Mouse (Mus musculus): Measurements from ENCODE around the gene Atg16l2.

Gene Atg16l2

DNA sequence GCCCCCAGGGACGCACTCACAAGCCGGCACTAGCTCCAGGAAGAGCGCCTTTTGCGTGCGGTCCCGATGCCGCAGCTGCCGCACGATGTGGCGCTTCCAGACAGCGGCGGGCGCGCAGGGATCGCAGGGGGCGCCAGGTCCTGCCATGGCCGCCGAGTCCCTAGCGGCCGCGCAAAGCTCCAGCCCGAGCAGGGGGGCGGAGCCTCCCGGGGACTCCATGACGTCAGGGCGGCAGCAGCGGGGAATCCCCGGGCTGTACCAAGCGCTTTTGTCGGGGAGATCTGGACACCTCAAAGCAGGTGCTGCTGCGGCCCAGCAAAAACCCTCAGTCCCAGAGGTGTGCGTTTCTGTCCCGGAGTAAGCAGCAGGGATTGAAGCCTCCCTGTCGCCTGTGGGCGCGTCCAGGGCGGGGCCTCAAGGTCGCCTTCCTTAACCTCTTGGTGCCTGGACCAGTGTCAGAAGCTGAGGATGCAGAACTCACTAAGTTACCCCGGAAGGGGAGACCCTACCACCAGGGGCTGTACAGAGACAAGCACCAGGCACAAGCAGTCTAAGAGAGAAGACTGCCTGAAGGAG, at the start of gene Atg16l2:
Atg16l2 (minus strand) TSS at position 371 of the 576 bp plus-strand sequence.
- in situ Hi-C loops (cut with MboI; ENCODE audit: unreplicated experiment in 2 of 2), result loop anchor here in 1 of 2 experiments (10.0 kb wide), 2 partner anchors 233 to 323 kb away; no protein-coding TSS in a partner anchor

DNA sequence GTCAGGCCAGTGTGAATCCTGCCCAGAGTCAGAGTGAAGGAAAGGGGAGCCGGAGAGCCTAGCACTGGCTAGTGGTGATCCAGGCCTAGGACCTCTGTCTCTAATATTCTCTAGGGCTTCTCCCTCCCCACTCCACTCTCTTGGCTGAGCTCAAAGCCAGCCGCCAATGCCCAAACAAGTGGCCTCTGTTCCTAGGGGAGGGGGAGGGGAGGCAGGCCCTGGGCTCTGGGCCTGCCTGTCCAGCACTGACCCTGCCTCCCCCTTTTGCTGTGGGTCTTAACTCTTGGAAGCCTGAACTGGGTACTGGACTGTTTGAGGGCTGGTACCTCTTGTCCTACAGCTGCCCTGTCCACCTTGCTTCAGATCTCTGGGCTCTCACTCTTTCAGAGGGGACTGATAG, 47.8 kb upstream of the Atg16l2 start:
- in situ Hi-C loops (cut with MboI; ENCODE audit: unreplicated experiment in 2 of 2), result no loop called here

DNA sequence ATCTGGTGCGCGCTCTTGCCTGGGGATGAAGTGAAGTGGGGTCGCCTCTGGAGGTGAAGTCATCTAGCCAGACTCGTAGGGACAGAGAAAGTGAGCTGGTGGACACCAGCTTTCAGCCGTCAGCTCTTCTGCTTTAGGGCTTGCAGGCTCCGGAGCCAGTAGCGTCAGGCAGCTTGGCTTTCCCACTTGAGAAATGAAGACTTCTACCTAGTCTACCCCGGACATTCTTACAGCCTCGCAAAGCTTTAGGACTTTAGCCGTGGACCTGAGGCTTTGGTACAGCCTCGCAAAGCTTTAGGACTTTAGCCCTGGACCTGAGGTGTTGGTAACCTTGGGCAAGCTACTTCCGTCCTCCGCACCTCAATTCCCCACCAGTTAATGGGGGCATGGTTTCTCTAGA, 46.3 kb upstream of the Atg16l2 start:
- in situ Hi-C loops (cut with MboI; ENCODE audit: unreplicated experiment in 2 of 2), result no loop called here

DNA sequence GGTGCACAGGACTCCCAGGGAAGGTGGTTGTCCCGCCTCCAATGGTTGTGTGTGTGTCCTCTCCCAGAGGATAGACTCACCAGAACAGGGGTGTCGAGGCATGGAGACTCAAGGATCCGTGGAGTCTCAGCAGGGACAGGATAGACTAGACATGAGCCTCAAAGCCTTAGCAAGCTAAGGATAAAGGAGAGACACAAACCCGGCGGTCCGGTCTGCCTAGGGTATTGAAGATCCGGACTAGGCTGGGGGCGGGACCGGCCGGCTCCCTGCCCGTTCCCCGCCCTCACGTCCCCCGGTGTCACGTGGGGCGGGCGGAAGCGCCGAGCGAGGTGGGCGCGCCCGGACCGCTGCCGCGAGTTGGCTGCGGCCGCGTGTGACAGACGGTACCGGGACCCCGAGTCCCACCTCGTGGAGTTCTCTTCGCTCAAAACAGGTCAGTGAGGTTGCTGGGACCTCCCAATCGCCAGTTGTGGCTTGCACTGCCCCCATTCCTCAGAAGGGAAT, 45.8 kb upstream of the Atg16l2 start, which contains the start of gene Arap1:
Arap1 (plus strand) TSS at position 301 of the 504 bp plus-strand sequence.
- in situ Hi-C loops (cut with MboI; ENCODE audit: unreplicated experiment in 2 of 2), result no loop called here

DNA sequence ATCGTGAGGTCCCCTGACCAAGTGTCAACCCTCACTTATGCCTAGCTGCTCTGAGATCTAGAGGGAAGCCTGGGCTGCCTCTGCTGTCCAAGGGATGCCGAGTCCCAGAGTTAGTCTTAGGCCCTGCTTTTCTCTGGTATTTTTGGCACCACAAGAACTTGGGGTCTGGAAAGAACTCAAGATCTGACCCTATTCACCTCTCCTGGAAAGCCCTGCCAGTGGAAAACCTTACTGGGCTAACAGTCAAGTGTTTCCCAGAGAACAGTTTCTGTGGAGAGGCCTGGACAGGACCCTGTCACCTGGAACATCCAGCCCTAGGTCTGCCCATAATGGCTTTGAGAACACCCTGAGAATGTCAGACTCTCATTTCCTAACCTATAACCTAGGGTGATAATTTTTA, 44.9 kb upstream of the Atg16l2 start:
- in situ Hi-C loops (cut with MboI; ENCODE audit: unreplicated experiment in 2 of 2), result no loop called here

- in situ Hi-C loops (cut with MboI; ENCODE audit: unreplicated experiment in 2 of 2), result no loop called here
Measured at GRCm38 (mm10) chr7:101344892-101345291, 42.8 kb upstream of the Atg16l2 start.

DNA sequence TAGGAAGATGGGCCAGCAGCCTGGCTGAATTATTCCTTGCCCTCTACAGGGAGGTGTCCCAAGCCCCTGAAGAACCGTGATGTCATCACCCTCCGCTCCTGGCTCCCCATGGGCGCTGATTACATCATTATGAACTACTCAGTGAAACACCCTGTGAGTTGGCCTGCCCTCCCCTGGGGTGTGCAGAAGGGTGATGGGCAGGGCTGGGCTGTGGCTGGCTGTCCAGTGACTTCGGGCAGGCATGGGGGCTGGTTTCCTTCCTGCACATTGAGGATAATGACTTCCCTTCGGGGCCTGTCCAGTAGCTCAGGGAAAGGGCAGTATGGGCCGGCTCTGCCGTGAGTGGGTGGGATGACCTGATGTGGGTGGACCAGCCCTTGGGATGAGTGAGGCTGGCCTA, 41.1 kb upstream of the Atg16l2 start:
- in situ Hi-C loops (cut with MboI; ENCODE audit: unreplicated experiment in 2 of 2), result no loop called here

DNA sequence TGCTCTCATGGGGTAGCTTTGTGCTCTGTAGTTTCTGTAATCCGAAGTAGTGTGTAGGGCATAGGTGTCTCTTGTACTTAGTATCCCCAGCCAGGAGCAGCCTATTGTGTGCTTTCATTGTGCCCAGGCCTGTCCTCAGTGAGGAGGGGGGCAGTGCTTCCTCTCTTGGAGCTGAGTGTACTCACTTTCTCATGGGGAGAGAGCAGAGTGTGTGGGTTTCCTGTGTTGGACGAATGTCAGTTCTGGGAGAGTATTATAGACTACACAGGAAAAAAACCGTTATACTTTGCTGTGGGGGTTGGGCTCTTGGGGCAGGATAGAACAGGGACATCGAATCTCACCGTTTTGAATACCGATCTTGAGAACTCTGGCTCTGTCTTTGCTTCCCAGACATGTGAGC, 39.4 kb upstream of the Atg16l2 start:
- in situ Hi-C loops (cut with MboI; ENCODE audit: unreplicated experiment in 2 of 2), result no loop called here

- in situ Hi-C loops (cut with MboI; ENCODE audit: unreplicated experiment in 2 of 2), result no loop called here
Measured at GRCm38 (mm10) chr7:101337401-101337800, 35.4 kb upstream of the Atg16l2 start.

- in situ Hi-C loops (cut with MboI; ENCODE audit: unreplicated experiment in 2 of 2), result no loop called here
Measured at GRCm38 (mm10) chr7:101336686-101337085, 34.6 kb upstream of the Atg16l2 start.

DNA sequence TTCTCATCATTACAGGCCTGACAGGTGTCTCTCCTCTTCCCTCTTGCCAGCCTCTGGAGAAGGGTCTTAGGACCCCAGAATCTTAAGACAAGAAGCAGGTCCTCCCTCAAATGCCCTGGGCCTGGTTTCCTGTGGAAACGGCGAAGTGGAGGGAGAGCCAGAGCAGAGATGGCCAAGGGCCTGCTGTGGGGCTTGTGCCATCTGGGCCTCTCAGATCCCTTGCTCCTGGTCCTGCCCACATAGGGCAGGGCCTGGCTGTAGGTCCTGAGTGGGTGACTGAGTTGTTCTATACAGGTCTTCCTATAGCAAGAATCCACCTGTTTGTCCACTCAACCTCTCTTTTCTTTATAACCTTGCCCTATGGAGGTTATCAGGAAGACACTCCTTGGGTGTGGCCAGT, 33.2 kb upstream of the Atg16l2 start:
- in situ Hi-C loops (cut with MboI; ENCODE audit: unreplicated experiment in 2 of 2), result no loop called here

DNA sequence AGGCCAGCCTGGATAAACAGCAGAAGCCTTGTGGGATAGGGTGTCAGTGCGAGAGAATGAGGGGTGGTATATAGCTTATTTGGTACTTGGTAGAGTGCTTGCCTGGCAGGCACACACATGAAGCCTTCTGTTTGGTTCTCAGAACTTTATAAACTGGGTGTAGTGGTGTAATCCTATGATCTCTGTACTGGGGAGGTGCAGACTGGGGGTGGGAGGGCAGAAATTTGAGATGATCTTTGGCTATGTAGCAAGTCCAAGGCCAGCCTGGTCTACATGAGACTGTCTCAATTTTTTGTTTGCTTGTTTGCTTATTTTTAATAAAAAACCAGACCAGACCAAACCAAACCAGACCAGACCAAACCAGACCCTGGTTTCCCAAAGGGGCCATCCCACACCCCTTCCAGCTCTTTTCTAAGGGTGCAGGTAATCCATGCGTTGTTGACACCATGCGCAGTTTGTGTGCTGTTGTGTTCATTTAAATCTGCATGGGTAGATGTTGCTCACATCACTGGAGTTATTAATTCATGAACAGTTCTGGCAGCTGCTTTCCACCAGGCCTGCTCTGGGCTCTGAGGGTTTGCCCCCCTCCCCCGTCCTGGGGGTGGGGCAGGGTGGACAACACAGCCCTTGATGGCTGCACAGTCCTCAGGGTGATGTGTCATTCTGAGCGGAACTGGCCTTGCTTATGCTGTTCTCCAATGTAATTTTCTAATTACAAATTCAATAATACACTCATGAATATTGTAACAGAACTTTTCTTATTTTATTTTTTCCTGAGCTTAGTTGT, 30.2 kb upstream of the Atg16l2 start:
- in situ Hi-C loops (cut with MboI; ENCODE audit: unreplicated experiment in 2 of 2), result no loop called here

GRCm38 (mm10) chr7:101330841-101331173, 28.8 kb upstream of the Atg16l2 start:
- in situ Hi-C loops (cut with MboI; ENCODE audit: unreplicated experiment in 2 of 2), result no loop called here

DNA sequence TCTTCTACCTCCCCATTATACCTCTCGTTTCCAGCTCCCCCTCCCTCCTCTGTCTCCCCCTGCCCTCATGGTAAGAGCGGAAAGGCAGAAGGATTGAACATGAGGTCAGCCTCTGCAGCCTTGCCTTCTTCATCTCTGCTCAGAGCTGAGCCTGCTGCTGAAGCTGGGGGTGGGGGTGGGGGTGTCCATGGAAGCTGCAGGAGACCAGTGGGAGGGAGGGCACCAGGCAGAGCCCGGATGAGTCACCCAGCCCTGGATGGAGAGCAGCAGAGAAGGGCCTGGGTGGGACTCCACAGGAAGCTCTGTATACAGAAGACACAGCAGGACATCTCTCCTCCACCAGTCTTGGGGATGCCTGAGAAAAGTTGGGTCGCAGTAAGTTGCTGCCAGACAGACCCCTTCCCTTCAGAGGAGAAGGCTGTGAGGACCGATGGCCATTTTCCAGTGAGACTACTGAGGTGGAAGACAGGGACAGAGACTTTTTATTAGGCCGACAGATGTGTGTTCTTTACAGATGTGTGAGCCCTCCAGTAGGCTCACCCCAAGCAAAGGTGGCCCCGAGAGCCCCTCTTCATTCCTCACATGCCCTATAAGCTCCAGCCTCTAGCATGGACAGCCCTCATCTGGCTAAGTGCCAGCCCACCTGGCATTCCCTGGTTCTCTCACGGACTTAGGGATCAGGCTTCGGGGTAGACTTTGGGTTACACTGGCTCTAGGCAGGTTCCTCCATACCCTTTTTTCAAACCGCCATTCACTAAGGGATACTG, 28.2 kb upstream of the Atg16l2 start:
- in situ Hi-C loops (cut with MboI; ENCODE audit: unreplicated experiment in 2 of 2), result no loop called here

GRCm38 (mm10) chr7:101329606-101330005, 27.6 kb upstream of the Atg16l2 start:
- in situ Hi-C loops (cut with MboI; ENCODE audit: unreplicated experiment in 2 of 2), result no loop called here

DNA sequence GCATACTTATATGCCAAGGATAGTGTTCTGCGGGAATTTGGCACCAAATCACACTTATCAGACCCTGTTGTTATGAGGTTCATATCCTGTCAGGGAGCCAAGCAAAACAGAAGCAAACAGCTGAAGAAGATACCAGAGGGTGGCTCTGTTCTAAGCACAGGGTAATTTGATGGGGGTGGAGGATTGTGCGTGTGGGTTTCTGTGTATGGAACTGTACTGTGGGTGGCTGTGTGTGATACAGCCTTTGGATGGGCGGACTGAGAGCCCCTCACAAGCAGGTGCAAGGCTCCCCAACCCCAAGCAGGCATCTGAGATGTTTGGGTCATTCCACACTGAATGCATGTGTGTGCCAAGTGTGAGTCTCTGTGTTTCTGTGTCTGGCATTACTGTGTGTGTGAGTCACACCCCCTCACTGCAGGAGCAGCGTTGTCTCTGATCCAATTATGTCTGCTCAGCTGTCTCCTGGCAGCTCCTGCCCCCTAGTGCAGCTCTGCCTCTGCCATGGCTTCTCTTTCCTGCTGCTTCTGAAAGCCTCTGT, 26.6 kb upstream of the Atg16l2 start:
- in situ Hi-C loops (cut with MboI; ENCODE audit: unreplicated experiment in 2 of 2), result no loop called here

GRCm38 (mm10) chr7:101327786-101328185, 25.7 kb upstream of the Atg16l2 start:
- in situ Hi-C loops (cut with MboI; ENCODE audit: unreplicated experiment in 2 of 2), result no loop called here

GRCm38 (mm10) chr7:101327263-101327662, 25.2 kb upstream of the Atg16l2 start:
- in situ Hi-C loops (cut with MboI; ENCODE audit: unreplicated experiment in 2 of 2), result no loop called here

DNA sequence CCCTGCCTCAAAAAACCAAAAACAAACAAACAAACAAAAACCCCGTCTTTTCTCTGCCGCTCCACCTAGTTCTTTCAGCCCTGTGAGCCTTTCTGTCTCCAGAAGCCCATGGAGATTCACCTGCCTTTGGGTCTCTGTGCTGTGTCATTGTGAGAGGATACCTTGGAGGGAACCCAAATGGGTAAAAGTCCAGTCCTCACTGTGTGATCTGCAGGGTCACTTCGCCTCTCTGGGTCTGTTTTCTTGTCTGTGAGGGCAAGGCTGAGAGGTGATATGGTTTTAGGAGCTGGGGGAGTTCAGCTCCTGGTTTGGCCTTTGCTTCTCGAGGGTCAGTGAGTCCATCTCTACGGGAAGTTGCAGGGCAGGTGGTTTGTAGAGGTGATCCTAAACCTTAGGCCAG, 24.0 kb upstream of the Atg16l2 start:
- in situ Hi-C loops (cut with MboI; ENCODE audit: unreplicated experiment in 2 of 2), result no loop called here

- in situ Hi-C loops (cut with MboI; ENCODE audit: unreplicated experiment in 2 of 2), result no loop called here
Measured at GRCm38 (mm10) chr7:101324142-101324962, 22.3 kb upstream of the Atg16l2 start.

Measured in v-Abl transformed pro-B cells (cell line).